Mouse (Mus musculus) cerebellum, adult 8-10 months (tissue): Measurements from ENCODE around the gene Ssty1.
"Not testable (repeated sequence)": the region's sequence is repeated elsewhere in the genome, so short reads cannot be mapped to it uniquely, and the experiment has no call there.

Source experiments
- DNase-seq: peaks from one replicate; pipeline ENCODE4 v3.0.0; 2022

Ssty1 gene

GRCm38 (mm10) chrY:18088816-18089215, at the start of gene Ssty1:
Gene Ssty1, plus strand, starts transcription at chrY:18089116.
- DNase-seq, result not testable (repeated sequence)

- DNase-seq, result not testable (repeated sequence)
Measured at GRCm38 (mm10) chrY:18061712-18062111, 27.2 kb upstream of the Ssty1 start, which contains the start of gene Gm21764. Gene Gm21764, minus strand, starts transcription at chrY:18061812.
